Mouse (Mus musculus): ENCODE data around the gene Lrsam1.

Lrsam1 gene

DNA sequence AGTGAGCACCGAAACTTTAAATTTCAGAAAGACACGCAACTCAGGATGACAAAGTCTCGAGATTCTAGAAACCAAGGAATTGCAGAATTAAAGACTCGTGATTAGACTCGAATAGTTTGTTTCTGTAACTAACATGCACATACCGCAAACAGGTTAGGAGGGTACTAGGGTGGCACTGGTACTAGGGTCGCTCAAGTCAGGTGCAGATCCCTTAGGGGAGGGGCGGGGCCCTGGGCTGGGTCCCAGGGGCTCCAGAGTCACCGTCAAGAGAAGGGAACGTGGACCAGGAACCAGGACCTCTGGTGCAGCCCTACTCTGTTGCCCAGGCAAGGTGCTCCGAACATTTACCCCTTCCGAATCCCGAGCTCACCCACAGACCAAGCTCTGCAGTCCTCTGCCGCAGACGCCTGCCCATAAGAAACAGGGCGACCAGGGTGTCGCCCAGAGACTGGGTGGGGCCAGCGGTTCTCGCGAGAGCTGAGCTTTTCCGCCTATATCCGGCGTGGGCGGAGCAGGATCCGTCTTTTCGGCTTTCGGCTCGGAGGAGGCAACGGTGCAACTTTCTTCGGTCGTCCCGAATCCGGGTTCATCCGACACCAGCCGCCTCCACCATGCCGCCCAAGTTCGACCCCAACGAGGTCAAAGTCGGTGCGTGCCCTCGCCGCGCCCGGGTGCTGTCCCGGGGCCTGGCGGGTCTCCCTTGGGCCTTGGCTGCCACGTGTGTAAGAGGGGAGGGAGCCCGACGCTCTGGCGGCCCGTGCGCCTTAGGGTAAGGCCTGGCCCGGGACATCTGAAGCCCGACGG, at the start of gene Lrsam1, which contains the start of gene Rpl12:
Gene Lrsam1, minus strand, starts transcription at position 423 of the 804 bp plus-strand sequence.
Gene Rpl12, plus strand, starts transcription at position 368 of the 804 bp plus-strand sequence.
- CTCF ChIA-PET, result no interaction called here

DNA sequence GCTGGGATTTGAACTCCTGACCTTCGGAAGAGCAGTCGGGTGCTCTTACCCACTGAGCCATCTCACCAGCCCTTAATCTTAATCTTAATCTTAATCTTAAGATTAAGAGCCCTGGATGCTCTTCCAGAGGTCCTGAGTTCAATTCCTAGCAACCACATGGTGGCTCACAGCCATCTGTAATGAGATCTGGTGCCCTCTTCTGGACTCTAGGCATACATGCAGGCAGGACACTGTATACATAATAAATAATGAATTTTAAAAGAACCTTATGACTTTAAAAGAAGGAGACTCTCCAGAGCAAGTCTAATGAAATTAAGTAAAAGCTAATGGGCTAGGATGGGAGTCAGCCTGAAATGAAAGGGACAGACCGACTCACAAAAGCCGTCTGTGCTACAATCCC, 47.6 kb upstream of the Lrsam1 start:
- CTCF ChIA-PET, result interaction anchor here (0.6 to 0.8 kb wide), 2 partner anchors 19 to 402 kb away, joined by 3 to 4 read pairs; no protein-coding TSS in a partner anchor

DNA sequence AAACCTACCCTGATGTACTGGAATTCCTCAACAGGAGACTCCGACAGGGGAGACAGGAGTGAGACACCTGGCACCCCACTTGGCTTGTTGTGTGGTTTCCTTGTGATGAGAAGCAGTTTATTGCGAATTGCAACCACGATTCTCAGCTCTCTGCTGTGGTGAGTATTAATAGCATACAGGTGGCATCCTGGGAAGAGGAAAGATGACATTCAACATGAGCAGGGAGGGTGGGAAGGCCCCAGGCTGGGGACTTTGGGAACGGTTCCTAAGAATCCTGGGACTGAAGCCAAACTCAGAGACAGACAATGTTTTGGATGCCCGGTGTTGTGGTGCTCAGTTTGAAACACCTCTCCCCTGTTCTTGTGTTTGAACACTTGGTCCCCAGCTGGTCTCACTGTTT, 43.6 kb upstream of the Lrsam1 start:
- CTCF ChIA-PET, result no interaction called here

DNA sequence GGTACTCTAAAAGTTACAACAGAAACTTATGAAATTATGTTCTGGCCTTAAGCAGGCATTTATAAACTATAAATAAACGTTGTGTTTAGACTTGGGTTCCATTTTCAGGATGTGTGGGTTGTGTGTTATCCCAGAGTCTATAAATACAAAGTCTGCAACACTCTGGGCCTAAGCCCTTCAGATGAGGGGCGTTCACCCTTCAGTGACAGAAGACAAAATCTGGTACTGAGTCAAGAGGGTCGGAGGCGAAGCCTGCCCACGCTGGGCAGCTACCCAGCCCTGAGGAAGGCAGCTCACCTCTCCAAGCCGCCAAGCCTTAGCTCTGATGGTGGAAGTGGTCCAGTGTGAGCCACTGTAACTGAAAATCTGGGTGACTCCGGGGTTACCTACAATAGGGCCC, 40.7 kb upstream of the Lrsam1 start:
- CTCF ChIA-PET, result no interaction called here

DNA sequence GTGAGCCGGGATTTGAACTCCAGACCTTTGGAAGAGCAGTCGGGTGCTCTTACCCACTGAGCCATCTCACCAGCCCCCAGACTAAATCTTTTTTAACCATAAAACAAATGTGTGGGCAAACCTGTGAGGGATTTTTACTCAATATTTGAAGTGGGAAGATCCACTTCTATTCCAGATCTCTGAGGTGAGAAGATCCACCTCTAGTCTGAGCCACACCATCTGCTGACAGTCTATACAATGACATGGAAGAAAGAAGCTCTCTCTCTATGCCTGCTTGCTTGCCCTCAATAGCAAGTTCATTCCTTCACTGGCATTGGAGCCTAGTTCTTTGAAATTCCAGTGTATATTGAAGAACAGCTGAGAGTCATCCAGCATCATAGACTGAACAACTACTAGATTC, 38.3 kb upstream of the Lrsam1 start:
- CTCF ChIA-PET, result interaction anchor here (0.9 kb wide), 1 partner anchor 12 kb away, joined by 4 read pairs; no protein-coding TSS in a partner anchor

DNA sequence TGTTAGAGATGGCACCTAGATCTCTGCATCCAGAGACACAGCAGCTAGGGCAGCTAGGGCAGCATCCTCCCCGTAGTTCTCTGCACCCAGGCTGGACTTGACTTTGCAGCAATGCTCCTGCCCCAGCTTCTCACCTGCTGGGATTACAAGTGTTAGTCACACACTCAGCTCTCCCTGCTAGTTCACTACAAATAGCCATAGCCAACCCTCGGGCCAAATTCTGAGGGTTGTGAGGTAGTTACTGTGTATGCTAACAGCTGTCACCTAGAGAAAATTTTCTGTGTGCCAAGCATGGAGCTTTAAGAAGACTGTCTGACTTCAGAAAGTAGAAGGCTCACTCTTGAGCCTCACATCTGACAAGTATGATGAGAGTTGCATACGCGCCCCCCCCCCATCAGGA, 36.4 kb upstream of the Lrsam1 start:
- CTCF ChIA-PET, result no interaction called here

DNA sequence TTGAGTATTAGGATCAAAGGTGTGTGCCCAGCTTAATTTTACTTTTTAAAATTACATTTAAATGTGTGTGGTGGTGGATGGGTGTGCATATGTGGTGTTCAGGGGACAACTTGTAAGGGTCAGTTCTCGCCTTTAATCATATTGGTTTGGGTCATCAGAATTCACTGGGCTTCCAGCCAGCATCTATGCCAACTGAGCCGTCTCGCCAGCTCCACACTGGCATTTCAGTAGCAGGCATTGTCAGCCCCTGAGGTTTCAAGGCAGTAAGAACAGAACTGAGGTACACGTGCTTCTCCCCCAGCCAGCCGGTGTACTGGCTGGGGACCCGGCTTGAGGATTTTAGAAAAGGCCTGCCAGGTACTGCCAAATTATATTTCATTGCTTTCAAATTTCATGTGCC, 35.7 kb upstream of the Lrsam1 start:
- CTCF ChIA-PET, result no interaction called here

DNA sequence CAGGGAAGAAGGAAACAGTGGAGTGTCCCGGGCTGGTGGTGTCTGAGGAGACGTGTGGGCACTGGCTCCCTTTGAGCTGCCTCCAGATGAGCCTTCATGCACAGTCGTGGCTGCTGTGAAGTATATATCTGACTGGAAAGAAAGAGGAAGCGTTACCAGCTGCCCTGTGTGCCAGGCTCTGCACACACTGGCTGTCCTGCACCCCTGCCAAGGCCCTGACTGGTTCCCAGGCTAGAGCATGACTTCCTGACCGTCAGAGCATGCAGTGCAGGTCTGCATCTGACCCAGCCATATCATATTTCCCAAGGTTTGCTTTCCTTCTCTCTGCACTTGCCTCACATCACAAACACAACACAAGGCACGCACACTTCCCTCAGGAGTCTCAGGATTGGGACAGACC, 30.7 kb upstream of the Lrsam1 start:
- CTCF ChIA-PET, result no interaction called here

DNA sequence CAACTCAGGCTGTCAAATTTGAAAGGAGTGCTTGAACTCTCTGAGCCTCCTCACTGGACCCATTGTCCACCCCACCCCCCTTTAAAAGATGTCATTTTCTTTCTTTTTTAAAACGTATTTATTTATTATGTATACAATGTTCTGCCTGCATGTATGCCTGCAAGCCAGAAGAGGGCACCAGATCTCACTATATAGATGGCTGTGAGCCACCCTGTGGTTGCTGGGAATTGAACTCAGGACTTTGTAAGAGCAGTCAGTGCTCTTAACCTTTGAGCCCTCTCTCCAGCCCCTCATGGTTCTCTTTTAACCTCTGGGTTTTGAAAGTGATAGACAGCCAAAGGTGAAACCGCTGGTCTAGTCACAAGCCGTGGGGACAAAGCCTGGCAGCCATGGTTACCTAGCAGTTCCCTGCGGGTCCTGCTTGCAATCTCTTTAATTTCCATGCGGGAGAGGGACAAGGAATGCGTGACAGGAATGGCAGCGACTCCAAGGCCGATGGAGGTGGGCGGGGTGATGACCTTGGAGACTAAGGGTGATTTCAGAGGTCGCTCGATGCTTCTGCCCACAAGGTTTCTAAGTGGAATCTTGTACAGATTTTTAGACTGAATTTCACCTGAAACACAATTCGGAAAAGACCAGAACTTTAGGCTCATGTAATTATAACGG, 28.9 kb upstream of the Lrsam1 start:
- CTCF ChIA-PET, result interaction anchor here (0.5 kb wide), 1 partner anchor 19 kb away, joined by 3 read pairs; no protein-coding TSS in a partner anchor

DNA sequence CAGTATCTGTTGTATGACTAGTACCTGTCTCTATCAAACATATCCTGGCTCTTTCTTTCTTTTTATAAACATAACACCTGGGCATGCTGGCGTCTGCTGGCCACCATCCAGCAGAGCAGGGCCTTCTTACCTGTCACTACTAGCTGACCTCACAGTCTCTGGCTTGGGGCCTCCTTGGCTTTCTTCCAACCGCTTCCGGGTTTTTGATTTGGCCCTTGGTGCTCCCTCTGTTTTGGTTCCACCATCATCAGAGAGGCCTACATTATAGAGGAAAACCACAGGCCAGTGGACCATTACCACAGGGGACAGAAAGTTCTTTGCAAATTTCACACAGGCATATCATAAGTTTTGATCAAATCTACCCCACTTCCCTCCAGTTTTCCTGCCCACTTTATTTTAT, 28.0 kb upstream of the Lrsam1 start:
- CTCF ChIA-PET, result interaction anchor here (0.7 kb wide), 1 partner anchor 359 kb away, joined by 3 read pairs; no protein-coding TSS in a partner anchor

DNA sequence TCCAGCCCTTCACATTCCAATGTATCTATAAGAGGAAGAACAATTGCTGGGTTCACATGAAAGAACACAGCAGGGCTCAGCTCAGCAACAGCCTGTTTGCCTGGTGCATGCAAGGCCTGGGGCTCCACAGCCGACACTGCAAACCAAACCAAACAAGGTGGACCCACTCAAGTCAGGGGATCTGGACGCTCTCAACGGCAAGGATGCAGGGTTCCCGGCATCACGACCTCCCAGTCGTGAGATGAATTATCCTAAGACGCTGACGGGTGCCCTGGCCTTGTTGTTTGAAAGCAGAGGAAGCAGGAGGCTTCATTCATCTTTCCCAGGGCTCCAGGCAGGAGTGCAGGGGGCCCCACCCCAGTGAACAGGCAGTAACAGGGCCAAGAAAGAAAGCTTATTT, 24.4 kb upstream of the Lrsam1 start:
- CTCF ChIA-PET, result no interaction called here

DNA sequence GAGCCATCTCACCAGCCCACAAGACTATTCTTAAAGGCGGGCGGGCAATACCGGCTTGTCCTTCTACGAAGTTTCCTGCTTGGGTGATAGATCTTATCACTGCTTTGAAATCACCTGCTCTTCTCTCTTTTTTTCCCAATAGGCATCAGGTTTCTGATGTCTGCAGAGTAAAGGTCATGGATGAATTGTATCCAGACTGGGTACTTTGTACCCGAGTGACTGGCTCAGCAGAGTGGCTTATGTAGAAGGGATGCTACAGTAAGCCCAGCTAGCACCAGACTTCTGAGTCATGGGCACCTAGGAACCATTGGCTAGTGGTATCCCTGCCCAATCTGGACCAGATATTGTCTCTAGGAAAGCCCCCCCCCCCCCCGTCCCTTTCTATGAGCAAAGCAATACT, 22.2 kb upstream of the Lrsam1 start:
- CTCF ChIA-PET, result interaction anchor here (0.6 kb wide), 1 partner anchor 146 kb away, joined by 5 read pairs; no protein-coding TSS in a partner anchor

DNA sequence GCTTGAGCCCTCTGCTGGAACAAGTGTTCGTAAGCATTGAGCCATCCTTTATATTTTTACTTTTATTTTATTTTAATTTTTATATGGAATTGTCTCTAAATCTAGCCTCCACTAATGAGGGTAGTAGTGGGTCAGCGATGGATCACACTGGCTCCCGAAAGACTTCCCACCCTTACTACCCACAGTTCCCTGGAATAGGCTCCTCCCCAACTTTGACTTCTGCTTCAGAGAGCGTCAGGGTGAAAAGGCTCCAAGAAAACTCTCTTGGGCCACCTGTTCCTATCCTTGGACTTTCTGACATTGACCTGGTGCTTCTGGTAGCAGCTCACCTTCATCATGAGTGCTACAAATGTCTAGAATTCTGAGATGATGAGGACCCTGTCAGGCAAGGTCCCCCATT, 21.3 kb upstream of the Lrsam1 start:
- CTCF ChIA-PET, result interaction anchor here (0.7 kb wide), 1 partner anchor 149 kb away, joined by 7 read pairs; the partner anchor contains the start of gene Garnl3

DNA sequence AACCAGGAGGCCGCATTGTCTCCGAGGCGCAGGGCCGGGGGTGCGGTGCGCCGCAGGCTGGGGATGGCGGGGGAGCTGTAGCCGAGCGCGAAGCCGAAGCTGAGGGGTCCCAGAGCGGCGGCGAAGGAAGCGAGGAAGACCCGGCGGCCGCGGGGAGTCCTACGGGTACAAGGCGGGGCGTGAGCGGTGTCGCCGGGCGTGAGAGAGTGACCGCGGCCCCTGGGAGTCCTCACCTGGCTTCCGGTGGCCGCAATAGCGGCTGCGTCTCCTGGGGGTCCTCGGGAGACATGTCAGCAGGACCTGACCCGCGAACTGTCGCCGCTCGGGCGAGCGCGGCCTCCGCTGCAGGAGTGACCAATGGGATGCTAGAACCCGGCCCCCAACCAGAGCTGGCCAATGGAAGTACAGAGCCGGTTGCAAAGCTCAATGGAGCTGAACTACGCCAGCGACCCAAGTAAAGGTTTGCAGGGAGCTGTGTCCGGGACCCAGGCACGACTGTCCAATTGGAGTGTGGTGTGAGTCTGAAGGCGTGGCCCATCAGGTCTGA, 20.4 kb upstream of the Lrsam1 start, which contains the start of gene Slc2a8:
Gene Slc2a8, minus strand, starts transcription at position 359 of the 547 bp plus-strand sequence.
- CTCF ChIA-PET, result interaction anchor here (0.6 to 0.7 kb wide), 3 partner anchors 10 to 611 kb away, joined by 4 to 13 read pairs (median 6); no protein-coding TSS in a partner anchor

DNA sequence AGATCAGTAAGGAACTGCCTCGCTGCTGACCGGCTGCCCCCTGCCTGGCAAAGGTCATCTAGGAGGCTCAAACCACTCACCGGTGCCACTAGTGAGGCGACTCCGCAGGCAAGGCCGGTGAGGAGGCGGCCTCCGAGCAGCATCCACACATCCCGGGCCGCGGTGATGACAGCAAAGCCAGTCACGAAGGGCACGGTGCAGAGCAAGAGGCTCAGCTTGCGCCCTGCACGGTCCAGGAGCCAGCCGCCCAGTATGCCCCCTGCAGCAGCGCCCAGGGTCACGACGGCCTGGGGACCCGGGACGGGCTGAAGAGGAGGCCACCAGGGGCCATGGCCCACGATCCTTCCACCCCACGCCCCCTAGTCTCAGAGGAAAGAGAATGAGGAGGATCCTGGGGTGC, 19.9 kb upstream of the Lrsam1 start:
- CTCF ChIA-PET, result no interaction called here

DNA sequence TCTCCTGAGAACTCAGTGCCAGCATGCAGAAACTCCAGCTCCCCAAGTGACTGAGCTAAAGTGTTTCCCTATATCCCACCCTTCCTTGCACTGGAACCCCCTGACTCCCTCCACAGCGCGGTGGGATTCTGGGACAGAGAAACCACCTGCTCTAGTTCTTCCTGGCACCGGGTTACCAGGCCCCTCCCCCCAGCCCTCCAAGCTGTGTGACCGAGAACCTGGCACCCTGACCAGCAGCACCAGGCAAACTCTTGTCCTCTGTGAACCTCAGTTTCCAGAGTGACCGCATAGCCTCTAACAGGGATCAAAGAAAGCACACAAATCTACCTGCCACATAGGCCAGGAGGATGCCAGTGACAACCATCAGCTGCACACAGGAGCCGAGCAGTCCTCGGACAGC, 18.3 kb upstream of the Lrsam1 start:
- CTCF ChIA-PET, result no interaction called here

DNA sequence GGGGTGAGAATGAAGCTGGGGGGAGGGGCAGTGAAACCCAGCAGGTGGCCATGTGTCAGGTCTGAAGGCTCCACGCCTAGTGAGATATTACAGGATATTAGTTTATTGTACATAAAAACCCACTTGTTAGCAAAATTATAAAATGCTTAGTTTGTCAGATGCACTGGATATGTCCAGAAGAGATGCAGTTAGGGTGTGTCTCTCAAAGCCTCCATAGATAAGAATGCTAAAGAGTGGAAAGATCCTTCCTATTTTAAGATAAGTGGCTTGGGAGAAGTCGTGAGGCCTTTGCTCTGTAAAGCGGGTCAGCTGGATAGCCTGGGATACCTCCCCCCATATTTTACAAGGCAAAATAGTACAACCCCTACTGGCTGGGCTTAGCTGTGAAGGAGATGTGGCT, 17.3 kb upstream of the Lrsam1 start:
- CTCF ChIA-PET, result interaction anchor here (1.2 kb wide), 1 partner anchor 21 kb away, joined by 3 read pairs; no protein-coding TSS in a partner anchor

DNA sequence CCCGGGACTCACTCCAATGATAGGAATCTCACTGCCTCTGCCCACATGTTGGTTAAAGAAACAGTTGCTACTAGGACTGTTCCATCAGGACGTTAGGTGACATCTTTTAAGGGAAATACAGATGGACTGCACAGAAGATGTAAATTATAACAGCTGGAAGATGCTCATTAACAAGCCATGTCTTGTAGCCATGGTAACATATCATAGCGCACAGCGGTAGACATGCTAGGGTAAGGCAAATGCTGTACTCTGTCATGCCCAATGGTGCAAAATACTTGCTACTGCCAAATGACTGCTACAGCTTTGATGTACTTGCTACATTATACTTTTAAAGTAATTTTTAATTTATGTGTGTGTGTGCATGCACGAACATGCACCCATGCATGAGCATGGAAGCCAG, 15.7 kb upstream of the Lrsam1 start:
- CTCF ChIA-PET, result no interaction called here

DNA sequence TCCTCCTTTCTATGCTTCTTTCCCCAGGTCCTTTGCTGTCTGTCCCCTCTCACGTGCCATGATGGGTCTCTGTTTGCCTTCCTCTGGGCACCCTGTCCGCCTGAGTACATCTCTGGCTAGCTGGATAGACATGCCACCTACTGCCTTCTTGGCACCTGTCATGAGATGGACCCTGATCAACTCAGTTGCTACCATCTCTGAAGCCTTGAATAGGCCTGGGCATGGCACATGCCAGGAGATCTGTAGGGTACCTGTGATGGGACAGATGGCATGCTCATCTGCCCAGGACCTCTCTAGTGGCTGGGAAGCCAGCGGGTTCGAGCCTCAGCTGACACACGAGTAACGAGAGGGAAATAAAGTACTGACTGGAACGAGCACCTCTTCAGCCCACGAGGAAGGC, 12.8 kb upstream of the Lrsam1 start:
- CTCF ChIA-PET, result no interaction called here

DNA sequence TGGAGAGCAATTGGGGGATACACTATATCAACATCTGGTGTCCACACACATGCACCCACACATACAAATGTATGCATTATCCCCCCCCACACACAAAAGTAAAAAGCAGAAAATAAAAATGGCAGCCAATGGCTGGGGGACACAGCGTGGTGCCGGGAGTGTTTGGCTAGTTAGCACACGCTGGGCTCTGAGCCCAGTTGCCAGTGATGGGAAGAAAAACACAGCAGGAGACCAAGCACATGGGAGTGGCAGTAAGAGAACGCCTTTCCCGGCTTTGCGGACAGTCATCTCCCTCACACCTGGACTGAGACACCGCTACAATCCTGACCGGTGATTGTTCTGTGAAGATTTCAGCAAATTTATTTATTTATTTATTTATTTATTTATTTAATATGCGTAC, 9.8 kb upstream of the Lrsam1 start:
- CTCF ChIA-PET, result no interaction called here

DNA sequence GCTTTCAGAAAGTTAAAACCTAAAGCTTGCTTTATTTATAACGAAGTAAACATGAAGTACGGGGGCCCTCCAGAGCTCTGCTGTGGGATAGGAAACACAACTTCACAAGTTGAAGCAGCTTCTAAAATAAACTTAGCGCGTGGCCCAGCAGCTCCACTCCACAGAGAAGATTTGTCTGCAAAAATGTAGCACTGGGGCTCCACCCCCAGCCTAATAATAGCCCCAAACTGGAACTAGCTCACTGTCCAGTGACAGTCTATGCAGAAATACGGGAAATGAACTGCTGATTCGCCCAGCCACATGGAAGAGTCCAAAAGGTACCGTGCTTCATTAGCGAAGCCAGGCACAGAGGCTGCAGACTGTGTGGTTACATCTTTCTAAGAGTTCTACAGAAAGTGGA, 7.9 kb upstream of the Lrsam1 start:
- CTCF ChIA-PET, result interaction anchor here (0.5 to 1.0 kb wide), 2 partner anchors 162 to 377 kb away, joined by 3 read pairs; partner anchors contain the start of gene Garnl3

DNA sequence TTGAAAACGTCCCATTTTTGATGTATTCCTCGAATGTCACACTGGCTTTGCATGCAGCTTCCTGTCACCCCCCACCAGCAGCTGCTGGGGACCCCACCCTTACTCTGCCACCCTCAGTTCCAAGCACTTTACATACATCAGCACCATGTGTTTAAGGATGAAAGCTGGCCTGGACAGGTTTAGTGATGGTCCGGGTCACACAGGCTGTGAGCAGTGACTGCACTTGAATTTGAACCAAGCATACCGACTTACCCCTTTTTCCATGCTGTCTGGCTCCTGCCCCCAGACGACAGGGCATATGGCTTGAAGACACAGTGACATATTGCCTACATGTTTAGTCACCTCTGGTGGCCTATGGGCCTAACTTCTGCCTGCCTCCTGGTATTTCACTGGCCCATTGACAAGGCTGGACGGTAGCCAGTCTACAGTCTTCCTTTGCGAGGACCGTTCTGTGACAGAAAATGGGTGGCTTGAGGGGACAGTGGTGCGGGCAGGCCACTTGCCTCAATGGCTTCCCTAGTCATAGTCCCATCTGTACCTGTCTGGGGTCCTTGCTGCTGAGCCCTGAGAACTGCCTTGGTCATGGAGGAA, 6.7 kb upstream of the Lrsam1 start:
- CTCF ChIA-PET, result no interaction called here

Measured in spleen, embryonic (tissue).